Mouse (Mus musculus) kidney, postnatal 10 days (tissue): ENCODE measurements around the gene Dld.

Source experiments
- DNase-seq: peaks from one replicate; pipeline ENCODE4 v3.0.0; 2021; ENCODE audit warnings: mixed read lengths

The Dld gene

DNA sequence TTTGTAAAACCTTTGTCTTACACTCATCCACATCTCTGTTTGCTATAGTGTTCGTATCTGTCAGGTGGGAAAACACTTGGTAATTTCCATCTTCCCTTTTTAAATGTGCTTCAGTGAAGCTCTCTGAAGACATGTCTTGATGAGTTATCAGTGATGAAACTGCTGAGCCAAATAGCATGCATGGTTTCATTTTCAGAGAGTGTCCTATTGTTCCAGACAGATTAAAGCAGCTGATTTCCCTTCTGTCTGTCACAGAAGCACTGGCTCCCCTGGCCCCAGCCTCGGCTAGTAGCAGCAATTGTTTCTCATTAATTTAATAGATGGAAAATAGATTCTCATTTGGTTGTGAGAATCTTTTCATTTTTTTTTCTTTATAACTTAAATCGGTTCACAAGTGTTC, 60.3 kb downstream of the Dld start:
- DNase-seq = no peak

DNA sequence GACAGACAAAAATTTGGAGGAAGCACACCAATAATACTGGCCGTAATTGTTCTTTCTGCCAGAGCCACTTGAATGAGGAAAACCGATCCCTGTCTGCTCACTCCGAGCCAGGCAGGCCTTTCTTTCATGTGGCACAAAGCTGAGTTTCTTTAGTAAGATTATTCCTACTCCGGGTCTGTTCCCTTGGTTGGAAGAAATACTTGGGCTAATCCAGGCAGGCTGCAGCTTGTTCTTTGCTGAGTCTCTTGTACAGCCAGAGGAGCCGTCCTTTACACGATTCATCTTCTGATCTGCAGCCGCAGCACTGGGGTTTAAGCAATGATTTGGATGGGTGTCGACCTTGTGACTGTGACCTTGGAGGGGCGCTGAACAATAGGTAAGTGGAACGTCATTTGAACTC, 62.2 kb downstream of the Dld start:
- DNase-seq = no peak

DNA sequence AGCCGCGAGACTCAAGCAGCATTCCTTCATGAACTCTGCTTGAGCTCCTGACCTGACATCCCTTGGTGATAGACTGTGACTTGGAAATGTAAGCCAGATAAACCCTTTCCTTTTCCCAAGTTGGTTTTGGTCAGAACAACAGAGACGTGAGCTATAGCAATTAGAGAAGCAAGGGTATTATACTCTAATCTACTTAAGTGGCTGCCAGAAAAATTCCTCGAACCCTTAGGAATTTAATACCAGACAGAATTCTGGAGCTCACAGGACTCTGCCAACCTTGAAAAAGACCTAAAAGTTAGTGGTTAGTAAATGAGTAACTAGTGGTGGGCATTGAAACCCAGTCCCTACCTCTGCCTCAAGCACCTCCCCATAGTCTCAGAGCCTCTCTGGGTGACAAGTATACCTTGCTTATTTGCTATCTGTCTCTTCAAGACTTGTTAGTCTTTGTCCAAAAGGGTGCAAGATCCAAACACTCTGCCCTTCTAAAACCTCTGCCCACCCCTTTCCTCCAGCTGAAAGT, 67.6 kb downstream of the Dld start:
- no peak for DNase-seq

DNA sequence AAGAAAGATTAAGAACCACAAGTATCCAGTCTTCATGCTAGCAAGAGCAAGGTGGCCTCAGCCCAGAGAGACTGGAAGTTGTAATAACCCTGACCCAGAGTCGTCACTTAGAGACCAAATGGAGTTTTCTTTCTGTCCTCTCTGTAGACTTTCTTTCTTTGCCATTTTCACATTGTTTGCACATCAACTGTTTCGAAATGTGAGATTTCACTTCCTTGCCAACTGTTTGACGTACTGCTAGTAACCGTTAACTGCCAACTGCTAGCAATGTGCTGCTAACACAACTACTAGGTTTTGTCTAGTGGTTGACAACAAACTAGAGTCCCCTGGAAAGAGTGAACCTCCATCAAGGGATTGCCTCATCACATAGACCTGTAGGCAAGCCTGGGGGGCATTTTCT, 68.1 kb downstream of the Dld start:
- DNase-seq = peak; percentile 4

DNA sequence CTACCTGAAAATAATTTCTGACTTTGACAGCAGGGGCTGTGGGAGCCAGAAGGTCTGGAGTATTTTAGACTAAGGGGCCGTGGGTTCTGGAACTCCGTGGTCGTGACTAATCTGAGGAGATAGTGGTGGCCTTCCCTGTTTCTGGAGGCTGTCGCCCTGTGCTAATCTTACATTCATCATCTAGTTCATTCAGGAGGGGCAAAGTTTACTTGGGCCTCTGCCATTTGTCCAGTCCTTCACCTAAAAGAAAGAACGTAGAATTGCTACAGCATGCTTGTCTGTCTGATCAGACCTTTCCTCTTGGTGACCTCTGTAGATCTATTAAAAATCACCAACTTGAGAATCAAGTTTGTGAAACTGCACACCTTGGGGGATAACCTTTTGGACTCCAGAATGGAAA, 69.0 kb downstream of the Dld start:
- DNase-seq = no peak
